Mouse (Mus musculus) MEL (cell line): ENCODE data around the gene Mphosph6. TPM values are rescaled to one million over a fixed set of nuclear protein-coding genes. Genes with fewer than 3 reads are reported as not detected.

Source experiments
- DNase-seq: peaks from one replicate; pipeline ENCODE4 v3.0.0; 2011; ENCODE audit warnings: low read depth, low spot score
- H3K27ac ChIP-seq: 2 replicates; pipeline ENCODE4 v1.5.1; 2012; ENCODE audit warnings: low read depth, mild to moderate bottlenecking, control low read depth, low read length, moderate library complexity; ENCODE audit not compliant: control insufficient read depth
- H3K27me3 ChIP-seq, 2 experiments: fragments of 150-350 bp in 1 of 2; sonication (generic) in 1 of 2; 2 replicates each; pipeline ENCODE4 v1.6.1; 2012; ENCODE audit warnings: low read length in 2 of 2, mild to moderate bottlenecking in 2 of 2, improper control_type of control experiment in 1 of 2, moderate library complexity in 1 of 2; ENCODE audit not compliant: insufficient read depth in 2 of 2, control insufficient read depth in 1 of 2
- H3K36me3 ChIP-seq, 2 experiments: 2 replicates each; pipeline ENCODE4 v1.6.1; 2012 to 2014; ENCODE audit warnings: low read length in 2 of 2, improper control_type of control experiment in 1 of 2, inconsistent platforms in 1 of 2, mild to moderate bottlenecking in 1 of 2; ENCODE audit not compliant: insufficient read depth in 2 of 2, control insufficient read depth in 1 of 2
- H3K4me1 ChIP-seq, 2 experiments: fragments of 150-350 bp in 1 of 2; sonication (generic) in 1 of 2; 2 replicates each; pipeline ENCODE4 v1.6.1; 2012; ENCODE audit warnings: low read length in 2 of 2, improper control_type of control experiment in 1 of 2, mild to moderate bottlenecking in 1 of 2; ENCODE audit not compliant: insufficient read depth in 2 of 2, control insufficient read depth in 1 of 2
- H3K4me3 ChIP-seq, 2 experiments: fragments of 150-350 bp in 1 of 2; sonication (generic) in 1 of 2; 2 replicates each; pipeline ENCODE4 v1.5.1; 2012; ENCODE audit warnings: low read depth in 2 of 2, low read length in 2 of 2, mild to moderate bottlenecking in 2 of 2, moderate library complexity in 2 of 2, control low read depth in 1 of 2, improper control_type of control experiment in 1 of 2; ENCODE audit not compliant: control insufficient read depth in 1 of 2, insufficient read depth in 1 of 2
- H3K79me2 ChIP-seq: 2 replicates; pipeline ENCODE4 v1.6.1; 2012; ENCODE audit warnings: mild to moderate bottlenecking, low read length, moderate library complexity; ENCODE audit not compliant: control insufficient read depth, poor library complexity, insufficient read depth
- H3K9ac ChIP-seq: 2 replicates; pipeline ENCODE4 v1.6.1; 2012; ENCODE audit warnings: low read depth, mild to moderate bottlenecking, control low read depth, low read length, moderate library complexity; ENCODE audit not compliant: control insufficient read depth, poor library complexity, severe bottlenecking
- H3K9me3 ChIP-seq: fragments of 150-350 bp; sonication (generic); replicated peaks from 2 replicates; pipeline ENCODE4 v1.6.1; 2012; ENCODE audit warnings: mild to moderate bottlenecking, low read length, improper control_type of control experiment, moderate library complexity; ENCODE audit not compliant: insufficient read depth
- CHD1 ChIP-seq: IDR thresholded peaks from 2 replicates; pipeline ENCODE4 v1.6.1; 2012; ENCODE audit warnings: low read depth, mild to moderate bottlenecking, inconsistent platforms, low read length, improper control_type of control experiment
- CHD2 ChIP-seq: IDR thresholded peaks from 2 replicates; pipeline ENCODE4 v1.6.1; 2011; ENCODE audit warnings: low read length, improper control_type of control experiment
- ELF1 ChIP-seq: IDR thresholded peaks from 2 replicates; pipeline ENCODE4 v1.6.1; 2014; ENCODE audit warnings: low read depth, mild to moderate bottlenecking, inconsistent platforms, low read length, improper control_type of control experiment, moderate library complexity
- EP300 ChIP-seq, 2 experiments: IDR thresholded peaks; 2 replicates each; pipeline ENCODE4 v1.6.1; 2011; ENCODE audit warnings: improper control_type of control experiment in 2 of 2, low read length in 2 of 2, low read depth in 1 of 2, mild to moderate bottlenecking in 1 of 2
- ETS1 ChIP-seq: IDR thresholded peaks from 2 replicates; pipeline ENCODE4 v1.6.1; 2012; ENCODE audit warnings: low read depth, mild to moderate bottlenecking, inconsistent platforms, low read length, improper control_type of control experiment, moderate library complexity
- GABPA ChIP-seq: IDR thresholded peaks from 2 replicates; pipeline ENCODE4 v1.6.1; 2012; ENCODE audit warnings: low read depth, mild to moderate bottlenecking, inconsistent platforms, low read length, improper control_type of control experiment, moderate library complexity
- HCFC1 ChIP-seq: IDR thresholded peaks from 2 replicates; pipeline ENCODE4 v1.6.1; 2012; ENCODE audit warnings: low read depth, mild to moderate bottlenecking, inconsistent platforms, low read length, improper control_type of control experiment, moderate library complexity
- JUND ChIP-seq: IDR thresholded peaks from 2 replicates; pipeline ENCODE4 v1.6.1; 2011; ENCODE audit warnings: low read depth, mild to moderate bottlenecking, improper control_type of control experiment, low read length
- KAT2A ChIP-seq: conservative IDR thresholded peaks from 2 replicates; pipeline ENCODE4 v1.6.1; 2012; ENCODE audit warnings: low read depth, low read length, improper control_type of control experiment, inconsistent platforms
- MAX ChIP-seq: IDR thresholded peaks from 2 replicates; pipeline ENCODE4 v1.6.1; 2011; ENCODE audit warnings: low read length, improper control_type of control experiment
- MAZ ChIP-seq: IDR thresholded peaks from 2 replicates; pipeline ENCODE4 v1.6.1; 2012; ENCODE audit warnings: low read depth, mild to moderate bottlenecking, inconsistent platforms, low read length, improper control_type of control experiment
- POLR2A ChIP-seq, 2 experiments: IDR thresholded peaks; 2 replicates each; pipeline ENCODE4 v1.6.1; 2011 to 2012; ENCODE audit warnings: low read length in 2 of 2, mild to moderate bottlenecking in 2 of 2, control low read depth in 1 of 2, improper control_type of control experiment in 1 of 2, low read depth in 1 of 2, moderate library complexity in 1 of 2; ENCODE audit not compliant: control insufficient read depth in 1 of 2, insufficient read depth in 1 of 2, poor library complexity in 1 of 2
- POLR2AphosphoS2 ChIP-seq: IDR thresholded peaks from 2 replicates; pipeline ENCODE4 v1.6.1; 2011; ENCODE audit warnings: low read length, improper control_type of control experiment
- POLR2AphosphoS5 ChIP-seq: IDR thresholded peaks from 2 replicates; pipeline ENCODE4 v1.6.1; 2012; ENCODE audit warnings: low read depth, borderline replicate concordance, mild to moderate bottlenecking, inconsistent platforms, low read length, moderate library complexity, mixed read lengths
- RCOR1 ChIP-seq: IDR thresholded peaks from 2 replicates; pipeline ENCODE4 v1.6.1; 2012; ENCODE audit warnings: low read depth, mild to moderate bottlenecking, inconsistent platforms, low read length, improper control_type of control experiment
- SIN3A ChIP-seq: IDR thresholded peaks from 2 replicates; pipeline ENCODE4 v1.6.1; 2012; ENCODE audit warnings: low read length, improper control_type of control experiment, inconsistent platforms
- TAL1 ChIP-seq: IDR thresholded peaks from 2 replicates; pipeline ENCODE4 v1.6.1; 2012; ENCODE audit warnings: mild to moderate bottlenecking, inconsistent platforms, low read length, moderate library complexity, mixed read lengths
- USF2 ChIP-seq, 2 experiments: IDR thresholded peaks; 2 replicates each; pipeline ENCODE4 v1.6.1; 2011 to 2012; ENCODE audit warnings: improper control_type of control experiment in 2 of 2, low read length in 2 of 2, borderline replicate concordance in 1 of 2, inconsistent platforms in 1 of 2, low read depth in 1 of 2, mild to moderate bottlenecking in 1 of 2; ENCODE audit not compliant: insufficient read depth in 1 of 2
- ZKSCAN1 ChIP-seq: IDR thresholded peaks from 2 replicates; pipeline ENCODE4 v1.6.1; 2012; ENCODE audit warnings: low read depth, mild to moderate bottlenecking, inconsistent platforms, low read length, improper control_type of control experiment, moderate library complexity
- ZMIZ1 ChIP-seq: IDR thresholded peaks from 2 replicates; pipeline ENCODE4 v1.6.1; 2012; ENCODE audit warnings: low read depth, mild to moderate bottlenecking, inconsistent platforms, low read length, improper control_type of control experiment, moderate library complexity
- ZNF384 ChIP-seq: IDR thresholded peaks from 2 replicates; pipeline ENCODE4 v1.6.1; 2012; ENCODE audit warnings: low read depth, mild to moderate bottlenecking, inconsistent platforms, low read length, improper control_type of control experiment
- polyA plus RNA-seq, 2 experiments: library from polyadenylated mRNA; stranded (reverse) in 1 of 2; unstranded in 1 of 2; fragments of >175 nt in 1 of 2; fragments of >200 nt in 1 of 2; gene quantifications; 2 replicates each; pipeline versions ENCODE4 v1.2.1 to v1.2.4; 2012; ENCODE audit warnings: low replicate concordance in 2 of 2, low read depth in 1 of 2; ENCODE audit not compliant: insufficient read length in 2 of 2, insufficient read depth in 1 of 2, missing spikeins in 1 of 2
- total RNA-seq: library from RNA; depleted of rRNA; stranded (reverse); fragments of 300-350 nt; gene quantifications from 2 replicates; pipeline ENCODE4 v1.2.3, GENCODE M21; 2012

Mphosph6 gene
- total and polyA plus RNA-seq, 3 experiments, result 67.8 to 98.8 TPM; not detected in 1

DNA sequence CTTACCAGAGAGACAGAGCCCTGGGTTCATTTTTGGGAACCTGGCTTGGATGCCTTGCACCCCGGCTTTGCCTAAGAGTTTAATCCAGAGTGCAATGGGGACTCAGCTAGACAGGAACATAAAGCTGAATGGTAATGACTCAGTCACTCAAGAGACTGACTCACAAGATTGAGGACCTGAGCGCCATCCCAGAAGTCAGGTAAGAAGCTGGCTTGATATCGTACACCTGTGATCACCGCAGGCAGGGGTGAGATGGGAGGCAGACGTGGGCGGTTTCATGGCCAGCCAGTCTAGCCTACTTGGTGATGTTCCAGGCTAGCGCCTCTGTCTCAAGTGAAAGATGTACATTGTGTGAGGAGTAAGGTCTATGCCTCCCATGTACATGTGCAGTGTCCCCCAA, 18.7 kb downstream of the Mphosph6 start:
- Histone ChIP-seq H3K9me3 (no peaks in the 10 kb centered on the region), H3K9ac (no peak overlapping the region), H3K27me3 (no peaks in the 10 kb centered on the region; a peak in 2 of 4 replicates), H3K36me3 (no peaks in the 10 kb centered on the region), H3K27ac (no peak overlapping the region), H3K4me3 (no peak overlapping the region), H3K79me2 (no peaks in the 10 kb centered on the region), H3K4me1 (no peaks in the 10 kb centered on the region)
- TF ChIP-seq USF2 (IDR thresholded peaks at IDR 0.05; ENCODE audit: borderline replicate concordance in 1 of 2, insufficient read depth in 1 of 2, low read depth in 1 of 2, low read length in 2 of 2) (no peak), MAZ (no peak), JUND (no peak), CHD2 (no peak), GABPA (no peak), ZMIZ1 (no peak), POLR2A (IDR thresholded peaks at IDR 0.05; ENCODE audit: control insufficient read depth in 1 of 2, insufficient read depth in 1 of 2, low read depth in 1 of 2, low read length in 2 of 2, poor library complexity in 1 of 2) (no peak)
- no peak for DNase-seq

DNA sequence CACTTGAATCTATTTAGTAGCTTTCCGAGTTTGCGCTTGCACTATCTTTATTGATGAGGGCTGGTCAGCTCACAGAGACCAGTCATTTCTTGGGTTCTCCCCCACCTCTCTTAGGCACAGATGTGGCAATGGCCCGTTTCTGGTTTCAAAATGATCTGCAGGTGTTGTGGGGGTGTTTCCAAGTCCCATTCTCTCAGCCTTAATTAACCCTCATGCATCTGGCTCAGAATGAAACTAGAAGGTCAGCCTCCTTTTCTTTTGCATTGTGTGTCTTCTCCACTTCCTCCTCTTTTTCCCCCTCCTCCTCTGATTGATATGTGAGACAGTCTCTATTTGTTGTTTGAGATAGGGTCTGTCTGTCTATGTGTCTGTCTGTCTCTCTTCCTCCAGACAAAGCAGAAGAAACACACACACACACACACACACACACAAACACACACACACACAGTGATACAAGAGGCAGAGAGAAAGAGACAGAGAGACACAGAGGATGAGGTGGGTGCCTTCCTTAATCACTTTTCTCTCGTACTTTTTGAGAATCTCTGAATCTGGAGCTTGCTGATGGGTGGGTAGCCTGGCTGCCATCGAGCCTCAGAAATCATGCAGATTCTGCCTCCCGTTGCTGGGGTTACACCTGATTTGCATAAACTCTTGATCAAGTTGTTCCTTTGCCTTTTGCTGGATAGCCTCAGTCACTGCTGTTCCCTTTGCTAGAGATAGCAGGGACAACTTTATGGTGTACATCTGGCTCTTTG, 20.2 kb downstream of the Mphosph6 start:
- Histone ChIP-seq H3K27me3 (peaks cover 0 to 2% of the 10 kb centered on the region in 2 experiments; a peak in 2 of 4 replicates), H3K27ac (no peak overlapping the region), H3K36me3 (no peaks in the 10 kb centered on the region), H3K4me1 (no peaks in the 10 kb centered on the region), H3K79me2 (no peaks in the 10 kb centered on the region), H3K9me3 (no peaks in the 10 kb centered on the region), H3K4me3 (no peak overlapping the region), H3K9ac (no peak overlapping the region)
- no peak for DNase-seq
- no peak for TF ChIP-seq RCOR1
- TF ChIP-seq KAT2A, result no peak
- no peak for TF ChIP-seq ETS1
- TF ChIP-seq POLR2AphosphoS2, result no peak
- TF ChIP-seq CHD1, result no peak
- TF ChIP-seq GABPA, result no peak
- TF ChIP-seq CHD2, result no peak
- no peak for TF ChIP-seq EP300 (IDR thresholded peaks at IDR 0.05; ENCODE audit: low read depth in 1 of 2, low read length in 2 of 2)
- TF ChIP-seq POLR2A (IDR thresholded peaks at IDR 0.05; ENCODE audit: control insufficient read depth in 1 of 2, insufficient read depth in 1 of 2, low read depth in 1 of 2, low read length in 2 of 2, poor library complexity in 1 of 2), result no peak
- no peak for TF ChIP-seq ZKSCAN1
- TF ChIP-seq ELF1, result no peak
- no peak for TF ChIP-seq USF2 (IDR thresholded peaks at IDR 0.05; ENCODE audit: borderline replicate concordance in 1 of 2, insufficient read depth in 1 of 2, low read depth in 1 of 2, low read length in 2 of 2)
- TF ChIP-seq ZNF384, result no peak
- no peak for TF ChIP-seq MAX
- no peak for TF ChIP-seq POLR2AphosphoS5
- TF ChIP-seq TAL1, result no peak
- TF ChIP-seq SIN3A, result no peak
- TF ChIP-seq JUND, result no peak
- no peak for TF ChIP-seq HCFC1
